In the genomic region with DNA sequence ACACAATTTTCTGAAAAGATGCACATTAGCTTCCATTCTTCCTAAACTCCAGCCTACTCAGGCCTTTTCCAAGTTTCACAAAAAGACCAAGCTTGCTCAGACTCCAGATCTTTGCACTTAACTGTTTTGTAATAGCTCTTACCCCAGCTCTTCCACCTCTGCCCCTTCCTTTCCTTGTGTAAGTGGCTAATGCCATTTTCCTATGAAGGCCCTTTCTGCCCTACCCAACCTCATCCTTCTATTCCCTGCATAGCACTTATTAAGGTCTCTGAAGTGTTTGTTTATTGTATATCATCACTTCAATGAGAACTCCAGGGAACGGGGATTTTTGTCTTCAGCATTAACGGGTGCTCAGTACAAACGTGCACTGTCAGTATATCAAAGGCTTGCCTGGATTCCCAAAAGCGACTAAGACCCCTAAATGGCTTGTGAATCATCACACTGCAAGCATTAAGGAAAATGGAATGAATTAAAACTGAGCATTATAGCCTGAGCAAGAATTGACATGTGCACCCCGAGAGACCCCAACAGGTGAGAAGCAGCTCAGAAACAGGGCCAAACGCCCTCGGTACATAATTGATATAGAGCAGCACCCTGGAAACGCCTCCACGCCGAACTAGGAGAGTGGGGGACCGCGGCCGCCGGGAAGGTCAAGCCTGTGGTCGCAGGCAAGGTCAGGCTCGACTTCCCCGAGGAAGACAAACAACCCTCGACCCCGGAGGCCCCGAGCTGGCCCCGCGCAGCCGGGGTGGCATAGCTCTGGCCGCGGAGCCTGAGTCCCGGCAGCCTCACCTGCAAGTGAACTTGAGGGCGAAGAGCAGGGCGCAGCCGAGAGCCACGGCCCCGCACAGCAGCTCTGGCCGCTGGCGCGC, we compare ENCODE assay signal across 8 mouse cellular contexts. TPM values are rescaled to one million over a fixed set of nuclear protein-coding genes. Genes with fewer than 3 reads are reported as not detected.
DNase-seq lines count a peak whose midpoint lies in the region; ATAC-seq lines count a peak whose summit lies in the region.

No protein-coding gene starts in this region.

- H3K4me3 ChIP-seq in kidney, embryonic 16.5 days (ENCODE audit: low read length), result peak overlapping the region; percentile 93
- H3K4me3 ChIP-seq in embryonic facial prominence, embryonic 14.5 days (ENCODE audit: low read depth, low read length), result peak overlapping the region; percentile 95
- peak overlapping the region; percentile 97 for H3K4me3 ChIP-seq in intestine, embryonic 15.5 days (replicated peaks)
- peak overlapping the region; percentile 98 for H3K4me3 ChIP-seq in midbrain, embryonic 10.5 days

- peaks cover 16% of the 10 kb centered on the region for H3K4me1 ChIP-seq in kidney, embryonic 16.5 days (ENCODE audit: insufficient read depth, low read length)
- peaks cover 9% of the 10 kb centered on the region; the same call in 1 of the 2 replicates for H3K4me1 ChIP-seq in embryonic facial prominence, embryonic 14.5 days (ENCODE audit: control insufficient read depth, insufficient read depth, low read length)
- peaks cover 11% of the 10 kb centered on the region for H3K4me1 ChIP-seq in intestine, embryonic 15.5 days (replicated peaks)
- peaks cover 30% of the 10 kb centered on the region for H3K4me1 ChIP-seq in midbrain, embryonic 10.5 days

- H3K9me3 ChIP-seq in kidney, embryonic 16.5 days (ENCODE audit: low read length), result no peaks in the 10 kb centered on the region
- no peaks in the 10 kb centered on the region for H3K9me3 ChIP-seq in embryonic facial prominence, embryonic 14.5 days (ENCODE audit: control insufficient read depth, low read length)
- no peaks in the 10 kb centered on the region for H3K9me3 ChIP-seq in intestine, embryonic 15.5 days
- no peaks in the 10 kb centered on the region for H3K9me3 ChIP-seq in midbrain, embryonic 10.5 days (replicated peaks)

- no peak for DNase-seq in kidney, postnatal 14 days
- DNase-seq in Muller cell, postnatal 12 days (ENCODE audit: inconsistent ontology term), result peak; percentile 21
- DNase-seq in embryonic facial prominence, embryonic 14.5 days (ENCODE audit: low spot score), result peak; percentile 5
- DNase-seq in midbrain, embryonic 10.5 days (ENCODE audit: low spot score), result no peak
- DNase-seq in cerebellum, postnatal 10 days, result no peak
- no peak for DNase-seq in testis, postnatal 10 days (ENCODE audit: low spot score)

- no peak; the same call in 1 of the 2 replicates for ATAC-seq in kidney, embryonic 16.5 days (ENCODE audit: low FRiP score, low TSS enrichment)
- peak; percentile 0; the same call in 1 of the 2 replicates for ATAC-seq in embryonic facial prominence, embryonic 14.5 days (ENCODE audit: low read depth)
- ATAC-seq in intestine, embryonic 15.5 days, result no peak

- peaks cover 10% of the 10 kb centered on the region for H3K36me3 ChIP-seq in kidney, embryonic 16.5 days (ENCODE audit: insufficient read depth, low read length)
- H3K36me3 ChIP-seq in embryonic facial prominence, embryonic 14.5 days (ENCODE audit: control insufficient read depth, insufficient read depth, low read length), result peaks cover 27% of the 10 kb centered on the region
- H3K36me3 ChIP-seq in intestine, embryonic 15.5 days, result peaks cover 12% of the 10 kb centered on the region; the same call in 1 of the 2 replicates
- peaks cover 20% of the 10 kb centered on the region for H3K36me3 ChIP-seq in midbrain, embryonic 10.5 days

- H3K9ac ChIP-seq in kidney, embryonic 16.5 days (replicated peaks; ENCODE audit: low read length), result peak overlapping the region; percentile 98
- peak overlapping the region; percentile 94 for H3K9ac ChIP-seq in embryonic facial prominence, embryonic 14.5 days (ENCODE audit: low read depth, low read length)
- peak overlapping the region; percentile 98 for H3K9ac ChIP-seq in intestine, embryonic 15.5 days

- H3K27me3 ChIP-seq in kidney, embryonic 16.5 days (ENCODE audit: insufficient read depth, low read length), result no peaks in the 10 kb centered on the region
- no peaks in the 10 kb centered on the region for H3K27me3 ChIP-seq in embryonic facial prominence, embryonic 14.5 days (replicated peaks; ENCODE audit: control insufficient read depth, insufficient read depth, low read length)
- H3K27me3 ChIP-seq in intestine, embryonic 15.5 days (replicated peaks), result no peaks in the 10 kb centered on the region
- no peaks in the 10 kb centered on the region for H3K27me3 ChIP-seq in midbrain, embryonic 10.5 days (ENCODE audit: low read depth, poor library complexity, severe bottlenecking)

- peak overlapping the region; percentile 89 for H3K27ac ChIP-seq in kidney, embryonic 16.5 days (ENCODE audit: low read length)
- peak overlapping the region; percentile 92 for H3K27ac ChIP-seq in embryonic facial prominence, embryonic 14.5 days (replicated peaks; ENCODE audit: low read depth, low read length)
- peak overlapping the region; percentile 89 for H3K27ac ChIP-seq in intestine, embryonic 15.5 days
- peak overlapping the region; percentile 93 for H3K27ac ChIP-seq in midbrain, embryonic 10.5 days (replicated peaks)

- H3K4me2 ChIP-seq in kidney, embryonic 16.5 days (replicated peaks; ENCODE audit: low read depth, low read length), result peak overlapping the region; percentile 82
- H3K4me2 ChIP-seq in embryonic facial prominence, embryonic 14.5 days (ENCODE audit: low read depth, low read length), result peak overlapping the region; percentile 59
- peak overlapping the region; percentile 72 for H3K4me2 ChIP-seq in intestine, embryonic 15.5 days (replicated peaks)

- under 1% methylated on average over 34 of the region's 34 CpGs for WGBS in kidney, embryonic 16.5 days
- 1% methylated on average over 19 of the region's 34 CpGs for WGBS in embryonic facial prominence, embryonic 14.5 days
- WGBS in intestine, embryonic 15.5 days, result under 1% methylated on average over 34 of the region's 34 CpGs
- under 1% methylated on average over 34 of the region's 34 CpGs for WGBS in midbrain, embryonic 10.5 days

RNA-seq across cellular contexts. Expression of gene Txndc11, which starts 0.7 kb away (rescaled TPM):
- polyA plus RNA-seq in kidney, embryonic 16.5 days (2015; fragmentation: Nextera tagmentation; extraction: Ambion mirVana), result 33.4 and 34.8 TPM in 2 replicates
- polyA plus RNA-seq in embryonic facial prominence, embryonic 14.5 days (2014; fragmentation: Nextera tagmentation; extraction: Ambion mirVana), result 37.8 and 42.4 TPM in 2 replicates
- 37.7 and 37.8 TPM in 2 replicates for polyA plus RNA-seq in intestine, embryonic 15.5 days (2015; fragmentation: Nextera tagmentation; extraction: Ambion mirVana)
- 24.0 and 27.0 TPM in 2 replicates for polyA plus RNA-seq in midbrain, embryonic 10.5 days (2016; fragmentation: Nextera tagmentation; extraction: Ambion mirVana)

RNA-seq across cellular contexts. Expression of gene Zc3h7a, which starts 42.5 kb away (rescaled TPM):
- 90.9 and 98.1 TPM in 2 replicates for polyA plus RNA-seq in kidney, embryonic 16.5 days (2015; fragmentation: Nextera tagmentation; extraction: Ambion mirVana)
- polyA plus RNA-seq in embryonic facial prominence, embryonic 14.5 days (2014; fragmentation: Nextera tagmentation; extraction: Ambion mirVana), result 99.2 and 102 TPM in 2 replicates
- 78.5 and 79.8 TPM in 2 replicates for polyA plus RNA-seq in intestine, embryonic 15.5 days (2015; fragmentation: Nextera tagmentation; extraction: Ambion mirVana)
- polyA plus RNA-seq in midbrain, embryonic 10.5 days (2016; fragmentation: Nextera tagmentation; extraction: Ambion mirVana), result 75.8 and 88.2 TPM in 2 replicates

Comparison
In these comparisons a context has a peak if more than half of its experiments do, and no peak if none do; other contexts are left out.
1. DNase-seq: peak in Muller cell, postnatal 12 days (single experiment) and embryonic facial prominence, embryonic 14.5 days (single experiment); none in kidney, postnatal 14 days (single experiment), midbrain, embryonic 10.5 days (single experiment), cerebellum, postnatal 10 days (0 of 2) and testis, postnatal 10 days (single experiment).
2. Peak in every context shown above with its lines, with median percentiles within 50 percentile points of each other: H3K27ac ChIP-seq, H3K4me2 ChIP-seq, H3K4me3 ChIP-seq and H3K9ac ChIP-seq.